Mouse (Mus musculus): ENCODE results near the gene Snx13. TPM values are rescaled to one million over a fixed set of nuclear protein-coding genes. Genes with fewer than 3 reads are reported as not detected.

Snx13 gene
- polyA plus RNA-seq, 2 experiments = 2.5 to 7.3 TPM

DNA sequence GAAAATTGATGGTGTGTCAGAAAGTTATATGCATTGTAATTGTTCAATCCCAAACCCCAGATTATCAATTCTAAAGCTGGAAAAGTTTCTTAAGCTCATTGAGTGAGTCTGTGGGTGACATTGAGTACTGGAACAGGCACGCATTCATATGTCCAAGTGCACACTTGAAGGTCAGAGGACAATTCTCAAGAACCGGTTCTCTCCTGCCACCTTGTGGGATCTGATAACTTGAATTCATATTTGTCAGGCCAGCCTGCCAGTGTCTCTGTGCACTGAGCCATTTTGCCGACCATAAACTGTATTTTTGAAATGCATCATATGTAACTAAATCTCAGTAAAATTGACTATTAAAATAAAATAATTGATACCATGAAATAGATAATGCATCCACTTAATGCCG lies 114.7 kb downstream of the Snx13 start:
- ATAC-seq (ENCODE audit: insufficient read depth) = no peak
- Histone ChIP-seq H3K27me3 (ENCODE audit: control insufficient read depth, insufficient read depth, low read length) (no peaks in the 10 kb centered on the region), H3K4me3 (ENCODE audit: insufficient read depth in 1 of 2, low read depth in 2 of 2, low read length in 2 of 2) (no peak overlapping the region), H3K9ac (replicated peaks) (no peak overlapping the region), H3K27ac (no peak overlapping the region), H3K4me2 (ENCODE audit: low read depth) (no peak overlapping the region), H3K4me1 (replicated peaks; ENCODE audit: control insufficient read depth in 2 of 2, insufficient read depth in 2 of 2, low read length in 1 of 2) (no peaks in the 10 kb centered on the region), H3K36me3 (replicated peaks; ENCODE audit: control insufficient read depth, insufficient read depth, low read depth) (no peaks in the 10 kb centered on the region), H3K9me3 (ENCODE audit: control insufficient read depth, low read length) (no peaks in the 10 kb centered on the region)
- no peak for DNase-seq (ENCODE audit: low read depth in 3 of 3, low spot score in 3 of 3)
- TF ChIP-seq CTCF (IDR thresholded peaks at IDR 0.05; ENCODE audit: low read depth) = no peak
- 49% methylated on average over 4 of the region's 4 CpGs for WGBS (ENCODE audit: insufficient replicate concordance)

DNA sequence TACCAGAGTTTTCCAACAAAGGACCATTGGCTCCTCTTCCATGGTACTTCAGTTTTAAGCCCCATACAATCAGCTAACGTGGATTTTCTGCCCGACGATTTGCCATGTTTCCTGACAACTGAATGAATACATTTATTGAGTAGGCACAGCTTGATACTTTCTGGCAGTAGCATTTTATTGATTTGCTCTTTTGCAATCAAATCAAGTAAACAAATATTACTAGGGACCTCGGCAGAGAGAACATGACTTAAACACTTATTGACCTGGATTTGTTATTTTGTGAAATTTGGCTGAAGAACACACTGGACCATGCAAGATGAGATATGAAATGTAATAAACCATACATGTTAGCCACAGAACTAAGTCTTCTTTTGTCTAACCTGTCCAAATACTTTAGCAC lies 123.3 kb downstream of the Snx13 start:
- Histone ChIP-seq H3K27me3 (ENCODE audit: control insufficient read depth, insufficient read depth, low read length) (no peaks in the 10 kb centered on the region), H3K36me3 (replicated peaks; ENCODE audit: control insufficient read depth, insufficient read depth, low read depth) (no peaks in the 10 kb centered on the region), H3K9me3 (ENCODE audit: control insufficient read depth, low read length) (no peaks in the 10 kb centered on the region), H3K9ac (replicated peaks) (no peak overlapping the region), H3K4me1 (replicated peaks; ENCODE audit: control insufficient read depth in 2 of 2, insufficient read depth in 2 of 2, low read length in 1 of 2) (no peaks in the 10 kb centered on the region), H3K4me2 (ENCODE audit: low read depth) (no peak overlapping the region), H3K4me3 (ENCODE audit: insufficient read depth in 1 of 2, low read depth in 2 of 2, low read length in 2 of 2) (no peak overlapping the region), H3K27ac (no peak overlapping the region)
- no peak for DNase-seq (ENCODE audit: low read depth in 3 of 3, low spot score in 3 of 3)
- no peak for ATAC-seq (ENCODE audit: insufficient read depth)
- 58% methylated on average over 4 of the region's 4 CpGs for WGBS (ENCODE audit: insufficient replicate concordance)
- TF ChIP-seq CTCF (IDR thresholded peaks at IDR 0.05; ENCODE audit: low read depth) = no peak
- TF ChIP-seq EP300 (IDR thresholded peaks at IDR 0.05; ENCODE audit: low read depth) = no peak

DNA sequence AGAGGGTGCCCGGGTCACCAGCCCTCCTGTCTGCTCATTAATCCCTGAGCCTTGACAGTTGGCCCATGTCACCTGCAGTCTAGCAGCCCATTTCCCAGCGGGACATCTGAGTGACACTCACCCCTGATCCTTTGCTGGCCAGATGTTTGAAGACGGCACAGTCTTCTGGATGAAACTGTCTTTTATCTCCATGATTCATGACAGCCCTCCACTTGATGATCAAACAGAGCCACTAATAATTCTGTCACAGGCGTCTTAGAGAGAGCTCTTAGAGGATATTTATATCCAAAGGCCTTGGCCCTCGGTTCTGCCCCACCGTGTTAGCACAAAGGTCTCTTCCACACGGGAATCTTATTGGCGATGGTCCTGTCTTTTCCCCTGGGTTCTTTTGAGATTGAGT lies 129.0 kb downstream of the Snx13 start:
- WGBS (ENCODE audit: insufficient replicate concordance) = 52% methylated on average over 8 of the region's 8 CpGs
- Histone ChIP-seq H3K9me3 (ENCODE audit: control insufficient read depth, low read length) (no peaks in the 10 kb centered on the region), H3K27me3 (ENCODE audit: control insufficient read depth, insufficient read depth, low read length) (no peaks in the 10 kb centered on the region), H3K9ac (replicated peaks) (no peak overlapping the region), H3K27ac (no peak overlapping the region), H3K4me3 (ENCODE audit: insufficient read depth in 1 of 2, low read depth in 2 of 2, low read length in 2 of 2) (no peak overlapping the region), H3K4me1 (replicated peaks; ENCODE audit: control insufficient read depth in 2 of 2, insufficient read depth in 2 of 2, low read length in 1 of 2) (no peaks in the 10 kb centered on the region), H3K4me2 (ENCODE audit: low read depth) (no peak overlapping the region), H3K36me3 (replicated peaks; ENCODE audit: control insufficient read depth, insufficient read depth, low read depth) (no peaks in the 10 kb centered on the region)
- no peak for DNase-seq (ENCODE audit: low read depth in 3 of 3, low spot score in 3 of 3)
- TF ChIP-seq CTCF (IDR thresholded peaks at IDR 0.05; ENCODE audit: low read depth) (no peak), EP300 (IDR thresholded peaks at IDR 0.05; ENCODE audit: low read depth) (no peak)
- no peak for ATAC-seq (ENCODE audit: insufficient read depth)

DNA sequence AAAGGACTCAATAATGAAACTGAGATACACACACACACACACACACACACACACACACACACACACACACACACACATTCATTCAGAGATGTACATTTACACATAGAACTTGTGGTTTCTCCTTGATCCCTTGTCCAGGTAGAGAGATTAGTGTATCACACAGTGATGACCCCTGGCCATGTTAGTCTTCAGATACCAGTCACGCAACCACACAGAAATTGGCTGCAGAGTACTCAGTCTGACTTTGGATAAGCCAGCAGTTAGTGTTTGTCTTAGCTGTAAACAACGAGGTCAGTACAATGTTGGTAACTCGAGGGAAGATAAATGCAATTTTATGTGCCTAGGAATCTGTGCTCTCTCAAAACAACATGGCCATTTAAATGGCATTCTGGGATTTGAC lies 129.6 kb downstream of the Snx13 start:
- ATAC-seq (ENCODE audit: insufficient read depth) (no peak), DNase-seq (ENCODE audit: low read depth in 3 of 3, low spot score in 3 of 3) (no peak)
- TF ChIP-seq CTCF (IDR thresholded peaks at IDR 0.05; ENCODE audit: low read depth) = no peak
- no peak for TF ChIP-seq EP300 (IDR thresholded peaks at IDR 0.05; ENCODE audit: low read depth)
- H3K27me3 ChIP-seq (ENCODE audit: control insufficient read depth, insufficient read depth, low read length) = no peaks in the 10 kb centered on the region
- no peaks in the 10 kb centered on the region for H3K4me1 ChIP-seq (replicated peaks; ENCODE audit: control insufficient read depth in 2 of 2, insufficient read depth in 2 of 2, low read length in 1 of 2)
- no peak overlapping the region for H3K9ac ChIP-seq (replicated peaks)
- H3K4me2 ChIP-seq (ENCODE audit: low read depth) = no peak overlapping the region
- H3K27ac ChIP-seq = no peak overlapping the region
- H3K4me3 ChIP-seq (ENCODE audit: insufficient read depth in 1 of 2, low read depth in 2 of 2, low read length in 2 of 2) = no peak overlapping the region
- H3K36me3 ChIP-seq (replicated peaks; ENCODE audit: control insufficient read depth, insufficient read depth, low read depth) = no peaks in the 10 kb centered on the region
- H3K9me3 ChIP-seq (ENCODE audit: control insufficient read depth, low read length) = no peaks in the 10 kb centered on the region
- 55% methylated on average over 3 of the region's 3 CpGs for WGBS (ENCODE audit: insufficient replicate concordance)

DNA sequence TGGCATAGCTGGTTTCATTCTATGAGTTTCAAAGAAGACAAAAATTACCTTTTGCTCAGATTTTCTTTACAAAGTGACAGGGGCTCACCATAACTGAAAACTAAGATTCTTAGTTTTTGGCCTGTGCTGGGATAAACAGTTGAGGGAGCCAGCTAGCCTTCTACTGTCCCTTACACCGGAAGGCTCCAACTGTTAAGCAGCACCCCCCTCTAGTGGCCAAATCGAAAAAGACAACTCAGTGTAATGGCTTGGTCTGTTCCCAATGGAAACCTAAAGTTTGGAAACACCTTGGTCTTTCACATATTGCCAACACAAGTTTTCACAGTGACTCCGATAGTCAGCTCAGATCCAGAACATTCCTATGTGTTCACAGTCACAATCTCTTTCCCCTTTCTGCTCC lies 135.7 kb downstream of the Snx13 start:
- no peak for ATAC-seq (ENCODE audit: insufficient read depth)
- Histone ChIP-seq H3K27me3 (ENCODE audit: control insufficient read depth, insufficient read depth, low read length) (no peaks in the 10 kb centered on the region), H3K36me3 (replicated peaks; ENCODE audit: control insufficient read depth, insufficient read depth, low read depth) (no peaks in the 10 kb centered on the region), H3K9ac (replicated peaks) (no peak overlapping the region), H3K27ac (no peak overlapping the region), H3K4me1 (replicated peaks; ENCODE audit: control insufficient read depth in 2 of 2, insufficient read depth in 2 of 2, low read length in 1 of 2) (no peaks in the 10 kb centered on the region), H3K4me3 (ENCODE audit: insufficient read depth in 1 of 2, low read depth in 2 of 2, low read length in 2 of 2) (no peak overlapping the region), H3K4me2 (ENCODE audit: low read depth) (no peak overlapping the region), H3K9me3 (ENCODE audit: control insufficient read depth, low read length) (no peaks in the 10 kb centered on the region)
- TF ChIP-seq EP300 (IDR thresholded peaks at IDR 0.05; ENCODE audit: low read depth) (no peak), CTCF (IDR thresholded peaks at IDR 0.05; ENCODE audit: low read depth) (peak; percentile 82)
- WGBS (ENCODE audit: insufficient replicate concordance) = 5% methylated on average over 3 of the region's 3 CpGs
- peak; percentile 20 to 34 (median 30) for DNase-seq (ENCODE audit: low read depth in 3 of 3, low spot score in 3 of 3)
